Mouse (Mus musculus): ENCODE data around the gene Slpi. TPM values are rescaled to one million over a fixed set of nuclear protein-coding genes. Genes with fewer than 3 reads are reported as not detected.

Slpi gene
- total and polyA plus RNA-seq, 3 experiments, result not detected

GRCm38 (mm10) chr2:164312599-164312998 lies 76.3 kb downstream of the Slpi start:
- DNase-seq (ENCODE audit: low spot score), result no peak
- Histone ChIP-seq H3K4me3 (ENCODE audit: low read depth, low read length) (no peak overlapping the region), H3K4me1 (ENCODE audit: insufficient read depth, low read depth, low read length) (no peaks in the 10 kb centered on the region), H3K27me3 (ENCODE audit: insufficient read depth, low read length) (no peaks in the 10 kb centered on the region), H3K9me3 (replicated peaks) (no peaks in the 10 kb centered on the region), H3K36me3 (replicated peaks) (no peaks in the 10 kb centered on the region)
- TF ChIP-seq TAL1 (conservative IDR thresholded peaks at IDR 0.05; ENCODE audit: low read depth, low read length), result no peak
- no peak for TF ChIP-seq POLR2AphosphoS5 (IDR thresholded peaks at IDR 0.05; ENCODE audit: insufficient replicate concordance, low read depth, low read length)
- TF ChIP-seq GATA1 (IDR thresholded peaks at IDR 0.05; ENCODE audit: borderline replicate concordance, low read length), result no peak
- ATAC-seq (ENCODE audit: extremely low read depth, insufficient number of reproducible peaks, low FRiP score, poor library complexity, severe bottlenecking), result no peak

Other genes with a start within 250 kb of the Slpi start
Only the 20 nearest of the 26 such genes appear.
- not detected in 2 replicates for gene Wfdc12, start 198.5 kb downstream of the Slpi start, total RNA-seq (2014; fragmentation: Nextera tagmentation)
- gene Wfdc12, start 198.5 kb downstream of the Slpi start, total RNA-seq (2017), result not detected in 2 replicates
- not detected in 2 replicates for gene Wfdc12, start 198.5 kb downstream of the Slpi start, polyA plus RNA-seq (2012)
- gene Wfdc15a, start 189.0 kb downstream of the Slpi start, total RNA-seq (2014; fragmentation: Nextera tagmentation), result not detected in 2 replicates
- gene Wfdc15a, start 189.0 kb downstream of the Slpi start, total RNA-seq (2017), result 0.82 TPM in 1 of 2 replicates, not detected in the other
- gene Wfdc15a, start 189.0 kb downstream of the Slpi start, polyA plus RNA-seq (2012), result not detected in 2 replicates
- not detected in 2 replicates for gene Wfdc15b, start 167.4 kb downstream of the Slpi start, total RNA-seq (2014; fragmentation: Nextera tagmentation)
- not detected in 2 replicates for gene Wfdc15b, start 167.4 kb downstream of the Slpi start, total RNA-seq (2017)
- not detected in 2 replicates for gene Wfdc15b, start 167.4 kb downstream of the Slpi start, polyA plus RNA-seq (2012)
- gene Svs2, start 150.6 kb downstream of the Slpi start, total RNA-seq (2014; fragmentation: Nextera tagmentation), result not detected in 2 replicates
- gene Svs2, start 150.6 kb downstream of the Slpi start, total RNA-seq (2017), result 0.11 TPM in 1 of 2 replicates, not detected in the other
- gene Svs2, start 150.6 kb downstream of the Slpi start, polyA plus RNA-seq (2012), result not detected in 2 replicates
- not detected in 2 replicates for gene Svs3b, start 132.5 kb downstream of the Slpi start, total RNA-seq (2014; fragmentation: Nextera tagmentation)
- not detected in 2 replicates for gene Svs3b, start 132.5 kb downstream of the Slpi start, total RNA-seq (2017)
- gene Svs3b, start 132.5 kb downstream of the Slpi start, polyA plus RNA-seq (2012), result not detected in 2 replicates
- not detected in 2 replicates for gene Svs4, start 110.6 kb downstream of the Slpi start, total RNA-seq (2014; fragmentation: Nextera tagmentation)
- 0.29 TPM in 1 of 2 replicates, not detected in the other for gene Svs4, start 110.6 kb downstream of the Slpi start, total RNA-seq (2017)
- not detected in 2 replicates for gene Svs4, start 110.6 kb downstream of the Slpi start, polyA plus RNA-seq (2012)
- not detected in 2 replicates for gene Svs3a, start 99.8 kb downstream of the Slpi start, total RNA-seq (2014; fragmentation: Nextera tagmentation)
- 0.11 TPM in 1 of 2 replicates, not detected in the other for gene Svs3a, start 99.8 kb downstream of the Slpi start, total RNA-seq (2017)
- gene Svs3a, start 99.8 kb downstream of the Slpi start, polyA plus RNA-seq (2012), result not detected in 2 replicates
- not detected in 2 replicates for gene Svs6, start 72.3 kb downstream of the Slpi start, total RNA-seq (2014; fragmentation: Nextera tagmentation)
- gene Svs6, start 72.3 kb downstream of the Slpi start, total RNA-seq (2017), result not detected in 2 replicates
- gene Svs6, start 72.3 kb downstream of the Slpi start, polyA plus RNA-seq (2012), result not detected in 2 replicates
- gene Svs5, start 56.4 kb downstream of the Slpi start, total RNA-seq (2014; fragmentation: Nextera tagmentation), result not detected in 2 replicates
- not detected in 2 replicates for gene Svs5, start 56.4 kb downstream of the Slpi start, total RNA-seq (2017)
- not detected in 2 replicates for gene Svs5, start 56.4 kb downstream of the Slpi start, polyA plus RNA-seq (2012)
- not detected in 2 replicates for gene Rbpjl, start 14.0 kb upstream of the Slpi start, total RNA-seq (2014; fragmentation: Nextera tagmentation)
- gene Rbpjl, start 14.0 kb upstream of the Slpi start, total RNA-seq (2017), result 0.11 TPM in 1 of 2 replicates, not detected in the other
- not detected in 2 replicates for gene Rbpjl, start 14.0 kb upstream of the Slpi start, polyA plus RNA-seq (2012)
- gene Matn4, start 16.1 kb upstream of the Slpi start, total RNA-seq (2014; fragmentation: Nextera tagmentation), result not detected in 2 replicates
- gene Matn4, start 16.1 kb upstream of the Slpi start, total RNA-seq (2017), result under 0.01 and 0.06 TPM in 2 replicates
- gene Matn4, start 16.1 kb upstream of the Slpi start, polyA plus RNA-seq (2012), result not detected in 2 replicates
- not detected in 2 replicates for gene Sdc4, start 54.8 kb upstream of the Slpi start, total RNA-seq (2014; fragmentation: Nextera tagmentation)
- 0.11 TPM in 1 of 2 replicates, not detected in the other for gene Sdc4, start 54.8 kb upstream of the Slpi start, total RNA-seq (2017)
- not detected in 2 replicates for gene Sdc4, start 54.8 kb upstream of the Slpi start, polyA plus RNA-seq (2012)
- 35.8 and 37.0 TPM in 2 replicates for gene Sys1, start 67.9 kb upstream of the Slpi start, total RNA-seq (2014; fragmentation: Nextera tagmentation)
- gene Sys1, start 67.9 kb upstream of the Slpi start, total RNA-seq (2017), result 50.6 and 75.5 TPM in 2 replicates
- gene Sys1, start 67.9 kb upstream of the Slpi start, polyA plus RNA-seq (2012), result 122 and 142 TPM in 2 replicates
- gene Gm20458, start 71.9 kb upstream of the Slpi start, total RNA-seq (2014; fragmentation: Nextera tagmentation), result not detected in 2 replicates
- gene Gm20458, start 71.9 kb upstream of the Slpi start, total RNA-seq (2017), result 13.4 and 13.5 TPM in 2 replicates
- gene Gm20458, start 71.9 kb upstream of the Slpi start, polyA plus RNA-seq (2012), result 4.6 and 5.5 TPM in 2 replicates
- not detected in 2 replicates for gene Trp53tg5, start 84.6 kb upstream of the Slpi start, total RNA-seq (2014; fragmentation: Nextera tagmentation)
- gene Trp53tg5, start 84.6 kb upstream of the Slpi start, total RNA-seq (2017), result 0.29 TPM in 1 of 2 replicates, not detected in the other
- gene Trp53tg5, start 84.6 kb upstream of the Slpi start, polyA plus RNA-seq (2012), result not detected in 2 replicates
- gene Dbndd2, start 97.0 kb upstream of the Slpi start, total RNA-seq (2014; fragmentation: Nextera tagmentation), result 6.2 and 11.7 TPM in 2 replicates
- gene Dbndd2, start 97.0 kb upstream of the Slpi start, total RNA-seq (2017), result 5.5 and 8.9 TPM in 2 replicates
- 22.3 and 25.1 TPM in 2 replicates for gene Dbndd2, start 97.0 kb upstream of the Slpi start, polyA plus RNA-seq (2012)
- 68.5 and 84.3 TPM in 2 replicates for gene Pigt, start 108.4 kb upstream of the Slpi start, total RNA-seq (2014; fragmentation: Nextera tagmentation)
- 22.9 and 23.2 TPM in 2 replicates for gene Pigt, start 108.4 kb upstream of the Slpi start, total RNA-seq (2017)
- gene Pigt, start 108.4 kb upstream of the Slpi start, polyA plus RNA-seq (2012), result 81.0 and 94.4 TPM in 2 replicates
- gene Wfdc2, start 173.3 kb upstream of the Slpi start, total RNA-seq (2014; fragmentation: Nextera tagmentation), result not detected in 2 replicates
- not detected in 2 replicates for gene Wfdc2, start 173.3 kb upstream of the Slpi start, total RNA-seq (2017)
- not detected in 2 replicates for gene Wfdc2, start 173.3 kb upstream of the Slpi start, polyA plus RNA-seq (2012)
- not detected in 2 replicates for gene Spint3, start 184.4 kb upstream of the Slpi start, total RNA-seq (2014; fragmentation: Nextera tagmentation)
- gene Spint3, start 184.4 kb upstream of the Slpi start, total RNA-seq (2017), result not detected in 2 replicates
- not detected in 2 replicates for gene Spint3, start 184.4 kb upstream of the Slpi start, polyA plus RNA-seq (2012)
- gene Wfdc6a, start 196.4 kb upstream of the Slpi start, total RNA-seq (2014; fragmentation: Nextera tagmentation), result not detected in 2 replicates
- not detected in 2 replicates for gene Wfdc6a, start 196.4 kb upstream of the Slpi start, total RNA-seq (2017)
- gene Wfdc6a, start 196.4 kb upstream of the Slpi start, polyA plus RNA-seq (2012), result not detected in 2 replicates

Measured in G1E (cell line).